Mouse (Mus musculus): ENCODE measurements around the gene Pnmal1.

DNA sequence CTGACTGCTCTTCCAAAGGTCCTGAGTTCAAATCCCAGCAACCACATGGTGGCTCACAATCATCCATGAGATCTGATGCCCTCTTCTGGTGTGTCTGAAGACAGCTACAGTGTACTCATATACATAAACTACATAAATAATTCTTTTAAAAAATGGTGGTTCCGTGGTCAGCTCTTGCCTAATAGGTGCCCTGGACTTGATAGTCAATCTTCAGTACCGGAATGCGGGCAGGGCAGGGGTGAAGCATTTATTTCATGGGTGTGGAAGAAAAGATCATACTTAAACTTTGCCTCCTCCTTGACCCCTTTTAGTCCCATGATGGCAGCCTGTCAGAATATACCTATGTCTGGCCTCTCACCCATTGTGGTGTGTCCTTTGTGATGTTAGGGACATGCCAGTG, 47.6 kb upstream of the Pnmal1 start:
- no peak for TF ChIP-seq CTCF (conservative IDR thresholded peaks at IDR 0.05; ENCODE audit: low read length)
- no peak for TF ChIP-seq POU5F1 (IDR thresholded peaks at IDR 0.05; ENCODE audit: borderline replicate concordance, low read length)
